Mouse (Mus musculus) retina, embryonic 14.5 days (tissue): ENCODE data around the gene Serpini1.
A peak's percentile ranks its signal among the peaks of the same experiment; 100 is the strongest.

Experiments
- DNase-seq: peaks from one replicate; pipeline ENCODE4 v3.0.0-alpha.2; 2015; ENCODE audit warnings: low spot score

Gene Serpini1

DNA sequence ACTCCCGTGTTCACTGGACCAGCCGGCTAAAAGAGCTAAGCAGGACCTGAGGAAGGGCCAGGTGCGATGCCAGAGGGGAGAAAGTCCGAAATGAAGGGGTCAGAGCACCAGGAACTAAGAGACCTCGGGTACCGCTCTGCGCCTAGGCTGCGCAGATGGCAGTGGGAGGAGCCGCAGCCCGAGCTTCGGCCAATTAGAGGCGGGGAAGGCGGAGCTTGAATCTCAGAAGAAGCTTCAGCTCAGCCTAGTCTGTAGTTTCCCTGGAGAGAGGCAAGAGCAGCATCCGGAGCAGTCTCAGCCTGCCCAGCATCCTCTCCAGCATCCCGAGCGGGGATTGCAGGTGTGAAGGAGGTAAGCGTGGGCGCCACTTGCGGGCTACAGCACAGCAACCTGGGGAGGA lies at the start of gene Serpini1:
Gene Serpini1 (plus strand): TSS at position 256 of the 400 bp plus-strand sequence.
- DNase-seq: peak; percentile 93

DNA sequence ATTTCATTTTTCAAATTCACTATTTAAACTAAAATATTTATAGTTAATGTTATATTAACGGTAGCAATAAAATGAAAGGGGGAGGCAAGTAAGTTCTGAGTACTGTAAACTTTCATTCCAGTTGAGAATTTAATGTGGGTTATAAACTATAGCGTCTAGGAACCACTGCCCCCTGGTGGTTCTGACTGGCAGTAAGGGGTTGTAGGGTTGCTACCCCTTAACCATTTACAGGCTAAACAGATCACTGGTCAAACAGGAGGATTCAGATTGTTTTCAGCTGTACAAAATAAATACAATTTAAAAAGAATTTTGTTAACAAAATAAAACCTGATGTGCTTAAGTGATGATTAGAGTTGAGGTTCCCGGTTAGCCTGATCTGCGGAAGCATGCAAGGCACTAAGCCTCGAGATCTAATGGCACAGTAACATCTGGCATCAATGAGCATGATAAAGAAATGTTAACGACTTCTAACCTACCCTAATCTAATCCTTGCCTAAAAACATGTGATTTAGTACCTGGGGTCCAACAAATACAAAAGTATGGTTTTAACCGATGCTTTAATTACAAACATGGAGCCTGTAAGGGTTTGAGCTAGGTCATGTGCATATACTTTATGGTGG lies 39.6 kb upstream of the Serpini1 start:
- DNase-seq: peak; percentile 69

DNA sequence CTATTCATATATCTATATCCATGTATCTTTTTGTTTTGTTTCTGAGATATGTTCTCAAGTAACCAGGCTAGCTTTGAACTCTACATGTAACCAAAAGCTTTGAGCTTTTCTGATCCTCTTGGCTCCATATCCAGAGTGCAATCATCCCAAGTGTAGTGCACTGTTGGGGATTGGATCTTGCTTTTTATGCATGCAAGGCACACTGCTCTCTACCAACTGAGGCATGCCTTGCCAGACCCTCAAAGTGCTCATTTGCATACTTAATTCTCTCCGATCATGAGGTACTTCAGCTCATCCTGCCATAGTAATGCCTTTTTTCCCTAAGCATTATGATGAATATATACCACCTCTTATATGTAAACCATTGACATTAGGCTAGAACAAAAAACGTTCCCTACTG lies 36.0 kb upstream of the Serpini1 start:
- no peak for DNase-seq

DNA sequence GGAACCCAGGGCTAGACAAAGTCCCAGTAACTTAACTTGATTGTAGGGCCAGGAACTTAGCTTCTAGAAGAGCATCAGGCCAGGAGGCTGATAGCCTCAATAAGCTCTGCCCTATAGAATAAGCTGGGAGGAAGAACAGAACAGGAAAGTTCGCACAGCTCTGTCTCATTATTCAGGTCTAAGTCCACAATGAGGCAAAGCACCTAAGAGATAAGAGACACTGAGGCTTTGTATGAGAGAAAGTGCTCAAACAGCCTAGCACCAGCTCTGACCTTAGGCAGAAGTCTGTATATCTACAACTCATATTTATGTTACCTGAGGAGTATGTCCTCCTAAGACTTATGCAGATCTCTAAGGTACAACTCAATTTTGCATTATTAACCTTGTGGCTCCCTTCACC lies 34.8 kb upstream of the Serpini1 start:
- no peak for DNase-seq

DNA sequence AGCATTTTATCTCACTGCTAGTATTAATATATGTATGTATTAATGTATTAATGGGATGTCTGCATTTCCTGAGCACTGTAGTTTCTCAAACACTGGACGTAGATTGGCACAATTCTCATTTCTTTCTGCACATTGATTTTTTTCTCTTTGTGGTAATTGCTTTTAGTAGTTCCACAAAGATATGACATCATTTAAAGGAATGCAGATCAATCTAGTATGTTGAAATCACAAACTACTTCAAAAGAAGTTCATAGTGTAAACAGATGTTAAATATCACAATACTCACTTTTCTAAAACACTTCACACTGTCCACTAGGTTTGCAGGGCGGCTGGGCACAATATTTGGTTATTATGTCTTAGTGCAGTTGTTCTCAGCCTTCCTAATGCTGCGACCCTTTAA lies 26.3 kb upstream of the Serpini1 start:
- no peak for DNase-seq

DNA sequence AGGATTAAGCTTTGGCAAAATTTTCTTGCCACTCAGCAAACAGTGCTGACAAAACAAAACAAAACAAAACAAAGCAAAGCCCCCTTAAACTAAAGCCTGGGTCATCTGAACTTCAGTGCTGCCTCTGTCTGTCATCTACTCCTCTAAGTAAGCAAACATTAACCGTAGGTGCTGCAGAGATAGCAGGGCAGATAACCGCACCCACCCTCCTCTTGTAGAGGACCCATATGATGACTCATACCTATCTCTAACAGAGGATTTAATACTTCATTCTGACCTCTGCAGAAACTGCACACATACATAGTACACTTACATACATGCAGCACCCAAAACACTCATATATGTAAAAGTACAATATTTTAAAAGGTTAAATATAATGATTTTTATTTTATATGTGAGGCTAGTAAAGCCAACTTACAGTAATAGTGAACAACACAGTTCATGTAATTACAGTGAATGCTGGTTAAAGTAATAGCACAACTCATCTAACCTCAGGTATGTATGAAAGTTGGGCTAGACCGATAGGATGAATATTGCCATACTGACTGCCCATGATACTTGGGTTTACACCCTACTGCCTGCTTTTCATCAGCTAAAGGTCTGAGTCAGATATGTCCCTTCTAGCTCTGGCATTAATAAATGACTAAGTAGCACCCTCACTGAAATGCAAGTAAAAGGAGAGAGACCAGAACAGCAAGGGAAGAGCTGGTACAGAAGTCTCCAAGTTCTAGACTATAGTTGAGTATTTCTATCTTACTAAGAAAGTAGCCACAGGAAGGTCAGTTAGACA lies 23.1 kb upstream of the Serpini1 start:
- no peak for DNase-seq

DNA sequence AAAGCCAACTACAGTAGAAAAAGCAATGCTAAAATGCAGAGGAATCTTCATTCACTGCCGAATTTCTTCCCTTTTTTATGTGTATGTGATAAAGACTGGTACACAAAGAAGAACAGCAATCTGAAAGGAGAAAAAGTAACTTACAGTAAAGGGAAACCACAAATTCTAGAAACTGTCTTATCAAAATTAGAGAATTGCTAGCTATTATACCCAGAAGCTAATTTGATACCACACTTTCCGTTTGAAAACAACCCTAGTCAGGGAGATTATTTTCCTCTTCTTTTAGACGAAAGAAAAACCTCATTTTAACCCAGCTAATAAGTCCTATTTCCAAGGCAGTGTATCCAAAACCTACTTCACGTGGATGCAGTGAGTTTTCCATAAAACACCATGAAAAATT lies 16.1 kb upstream of the Serpini1 start:
- no peak for DNase-seq

DNA sequence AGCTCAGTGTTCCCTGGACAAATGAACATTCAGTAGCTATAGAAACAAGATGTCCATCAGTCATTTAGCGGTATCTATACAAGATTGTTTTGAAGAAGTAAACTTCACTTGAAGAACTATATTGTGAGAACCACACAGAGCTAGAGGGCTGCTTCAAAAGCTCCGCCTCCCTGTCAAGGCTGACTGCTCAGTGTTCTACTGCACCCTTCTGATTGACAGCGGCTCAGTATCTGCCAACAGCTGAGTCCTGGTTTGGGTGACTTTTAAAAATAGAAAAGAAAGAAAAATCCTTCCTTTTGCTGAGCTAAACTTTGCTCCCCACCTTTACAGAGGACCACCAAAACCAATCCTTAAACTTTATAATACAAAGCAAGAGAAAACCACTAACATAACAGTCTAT lies 14.5 kb upstream of the Serpini1 start:
- DNase-seq: no peak

DNA sequence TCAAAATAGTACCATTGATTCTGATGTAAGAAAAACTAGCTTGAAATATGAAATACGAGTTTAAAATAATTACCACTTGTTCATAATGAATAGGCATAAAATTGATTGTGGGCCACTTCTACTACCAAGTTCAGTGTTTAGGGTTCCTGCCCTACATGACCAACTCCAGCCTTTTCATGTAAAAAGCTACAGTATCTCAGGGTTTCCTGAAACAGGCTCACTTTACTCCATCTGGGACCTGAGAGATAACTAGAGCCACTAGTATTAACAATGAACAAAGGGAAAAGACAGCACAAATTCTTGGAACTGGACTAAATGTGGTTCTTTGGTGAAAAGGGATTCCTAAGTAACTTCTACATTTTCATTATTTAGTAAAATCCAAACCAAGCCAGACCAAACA lies 13.1 kb upstream of the Serpini1 start:
- no peak for DNase-seq

DNA sequence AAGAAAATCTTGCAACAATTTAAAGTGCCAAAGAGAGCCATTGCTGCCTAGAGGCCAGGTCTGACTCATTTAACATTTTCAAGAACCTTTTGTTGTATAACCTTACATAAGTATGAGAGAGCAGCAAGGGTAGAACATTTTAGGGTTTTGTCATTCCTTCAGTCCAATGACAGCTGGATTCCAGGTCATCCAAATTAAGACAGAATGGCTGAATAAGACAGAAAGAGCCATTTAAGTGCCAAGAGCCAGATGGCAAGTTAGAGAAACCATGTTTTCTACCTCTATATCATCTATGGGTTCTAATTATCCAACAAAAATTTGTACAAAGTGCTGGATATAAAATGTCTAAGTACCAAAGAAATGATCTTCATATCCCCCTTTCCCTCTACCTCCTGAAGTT lies 6.1 kb upstream of the Serpini1 start:
- no peak for DNase-seq

DNA sequence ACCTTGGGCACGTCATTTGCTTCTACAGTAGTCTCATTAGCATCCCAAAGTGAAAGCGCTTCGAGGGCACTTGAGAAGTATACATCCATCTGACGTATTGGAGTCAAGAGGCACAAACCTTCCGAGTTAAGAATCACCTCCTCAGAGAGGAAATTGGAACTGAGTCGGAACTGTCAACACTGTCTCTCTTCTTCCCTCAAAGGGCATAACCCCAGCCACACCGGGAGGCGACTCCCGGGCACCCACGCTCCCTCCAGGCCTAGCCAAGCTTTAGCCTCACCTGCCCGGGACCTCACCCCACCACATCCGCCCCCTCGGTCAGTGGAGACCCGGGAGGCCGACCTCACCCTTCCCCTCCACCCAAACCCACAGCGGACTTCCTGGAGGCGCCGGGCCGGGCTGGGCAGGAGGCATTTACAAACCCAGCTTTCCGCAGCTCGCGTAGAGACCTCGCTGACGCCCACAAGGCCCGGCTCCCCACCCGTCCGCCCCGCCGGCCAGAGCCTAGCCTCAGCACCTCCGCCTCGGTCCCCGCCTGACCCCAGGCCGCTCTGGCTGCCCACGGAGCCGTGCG lies 1.1 kb upstream of the Serpini1 start:
- peak; percentile 43 for DNase-seq

DNA sequence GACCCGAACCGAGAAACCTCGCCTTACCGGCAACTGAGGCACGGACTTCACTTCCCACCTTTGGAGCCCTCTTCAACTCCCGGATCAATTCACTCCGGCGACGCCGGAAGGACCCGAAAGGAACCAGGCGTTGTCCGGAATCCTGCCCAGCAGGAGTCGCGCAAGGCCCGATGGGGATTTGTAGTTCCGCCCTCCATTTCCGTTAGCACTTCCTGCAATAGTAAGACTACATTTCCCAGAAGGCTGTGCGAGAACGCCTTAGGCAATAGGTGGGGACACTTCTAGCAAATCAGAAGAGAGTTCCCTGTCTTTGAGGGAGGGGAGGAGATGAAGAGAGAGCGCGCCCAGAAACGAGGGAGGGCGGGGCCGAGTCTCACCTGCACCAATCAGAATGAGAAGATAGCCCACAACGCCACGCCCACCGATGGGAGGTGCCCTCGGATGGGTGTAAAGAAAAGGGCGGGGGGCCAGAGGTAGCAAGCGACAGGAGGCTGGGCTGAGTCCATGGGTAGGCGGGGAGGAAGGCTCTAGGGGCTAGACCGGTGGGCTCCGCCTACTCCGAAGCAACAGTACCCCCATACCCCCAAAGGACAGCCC lies 554 bp upstream of the Serpini1 start, which contains the start of gene Pdcd10:
Gene Pdcd10 (minus strand): TSS at position 162 of the 597 bp plus-strand sequence.
- peak; percentile 100 for DNase-seq

DNA sequence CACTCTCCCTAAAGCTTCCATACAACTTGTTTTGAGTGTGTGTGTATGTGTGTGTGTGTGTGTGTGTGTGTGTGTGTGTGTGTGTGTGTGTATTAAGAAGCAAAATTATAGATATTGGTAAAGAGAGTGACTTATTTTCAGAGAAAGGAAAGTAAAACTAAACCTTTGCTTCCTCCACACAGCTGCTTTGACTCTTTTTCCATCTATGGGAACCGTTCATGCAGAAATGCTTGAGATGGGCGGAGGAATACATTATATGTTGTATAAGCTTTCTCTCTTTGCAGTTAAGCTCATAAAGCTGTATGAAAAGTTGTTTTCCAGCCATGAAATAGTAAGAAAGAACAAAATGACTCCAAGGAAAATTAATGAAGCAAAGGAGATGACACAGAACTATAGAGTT lies 16.7 kb downstream of the Serpini1 start:
- DNase-seq: no peak

DNA sequence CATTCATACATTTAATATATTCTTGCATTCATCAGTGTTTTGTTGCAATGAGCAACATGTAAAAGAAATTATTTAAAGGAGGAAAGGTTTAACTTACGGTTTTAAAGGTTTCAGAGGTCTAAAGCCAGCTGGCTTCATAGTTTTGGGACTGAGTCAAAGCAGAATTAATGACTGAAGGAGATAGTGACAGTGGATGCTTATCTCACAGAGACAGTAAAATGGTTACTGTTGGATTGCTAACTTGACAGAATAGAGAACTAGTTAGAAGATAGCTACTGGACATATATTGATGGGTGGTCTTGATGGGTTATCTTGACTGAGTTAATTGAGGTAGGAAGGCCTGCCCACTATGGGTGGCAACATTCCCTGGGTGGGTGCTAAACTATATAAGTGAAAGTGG lies 18.2 kb downstream of the Serpini1 start:
- DNase-seq: no peak

DNA sequence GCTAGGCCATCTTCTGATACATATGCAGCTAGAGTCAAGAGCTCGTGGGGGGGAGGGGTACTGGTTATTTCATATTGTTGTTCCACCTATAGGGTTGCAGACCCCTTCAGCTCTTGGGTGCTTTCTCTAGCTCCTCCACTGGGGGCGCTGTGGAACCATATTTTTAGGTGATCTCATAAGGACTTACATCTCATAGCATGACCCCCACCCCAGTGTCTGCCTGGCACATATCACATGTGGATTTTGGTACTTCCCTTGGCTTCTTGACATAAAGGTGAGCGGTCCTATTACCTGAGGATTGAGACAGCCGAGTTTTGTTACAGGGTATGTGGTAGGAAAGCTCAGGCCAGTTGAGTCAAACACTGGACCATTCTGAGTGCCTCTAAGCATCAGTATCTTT lies 22.0 kb downstream of the Serpini1 start:
- DNase-seq: peak; percentile 32

DNA sequence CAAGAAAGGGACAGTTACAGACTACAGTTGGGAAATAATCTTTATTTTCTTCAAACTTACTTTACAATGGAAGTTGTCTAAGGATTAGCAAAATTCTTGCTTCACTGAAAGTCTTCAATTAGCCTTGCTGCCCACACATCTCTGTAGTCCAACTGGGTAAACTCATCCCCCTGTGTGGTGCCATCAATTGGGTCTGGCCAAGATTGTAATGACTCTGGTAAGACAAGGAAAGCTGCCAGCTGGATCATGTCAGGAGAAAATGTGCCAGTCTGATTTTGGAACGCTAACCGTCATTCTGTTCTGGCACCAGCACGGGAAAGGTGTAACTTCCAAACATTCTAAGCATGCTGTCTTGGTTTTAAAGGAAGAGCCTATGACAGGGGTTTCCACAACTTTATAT lies 25.9 kb downstream of the Serpini1 start:
- no peak for DNase-seq

DNA sequence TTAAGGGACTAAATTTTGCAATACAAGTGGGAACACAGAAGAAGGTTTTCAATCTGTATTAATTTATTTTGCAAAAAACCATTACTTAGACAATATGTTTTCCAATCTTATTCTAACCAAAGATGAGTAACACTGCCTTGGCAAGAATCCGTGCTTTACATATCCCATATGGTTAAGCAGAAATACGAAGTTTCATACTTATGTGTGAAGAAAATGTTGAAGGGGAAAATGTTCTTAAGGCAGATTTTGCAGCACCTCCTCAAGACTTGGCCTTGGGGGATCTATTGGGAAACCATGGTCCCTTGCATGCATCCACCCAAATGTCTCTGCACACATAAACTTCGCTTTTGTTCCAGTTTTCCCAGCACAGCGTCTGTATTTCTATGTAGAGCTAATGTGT lies 27.6 kb downstream of the Serpini1 start:
- no peak for DNase-seq

DNA sequence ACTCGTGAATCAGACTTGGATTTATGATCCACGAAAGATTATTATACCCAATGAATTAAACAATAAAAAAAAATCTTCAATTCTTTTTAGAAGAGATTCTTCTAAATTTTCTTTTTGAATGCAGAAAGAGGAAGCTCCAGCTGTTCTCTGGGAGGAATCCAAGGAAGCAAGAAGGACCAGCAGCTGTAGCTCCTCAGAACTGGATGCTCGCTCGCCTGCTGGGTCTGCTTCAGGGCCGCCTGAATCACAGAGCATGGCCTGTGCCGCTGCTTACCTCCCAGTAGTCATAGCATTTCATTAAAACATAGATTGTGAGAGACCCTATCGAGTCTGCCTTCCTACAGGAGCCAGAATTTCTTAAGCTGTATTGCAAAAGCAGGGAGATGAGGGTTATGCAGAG lies 53.7 kb downstream of the Serpini1 start:
- no peak for DNase-seq

DNA sequence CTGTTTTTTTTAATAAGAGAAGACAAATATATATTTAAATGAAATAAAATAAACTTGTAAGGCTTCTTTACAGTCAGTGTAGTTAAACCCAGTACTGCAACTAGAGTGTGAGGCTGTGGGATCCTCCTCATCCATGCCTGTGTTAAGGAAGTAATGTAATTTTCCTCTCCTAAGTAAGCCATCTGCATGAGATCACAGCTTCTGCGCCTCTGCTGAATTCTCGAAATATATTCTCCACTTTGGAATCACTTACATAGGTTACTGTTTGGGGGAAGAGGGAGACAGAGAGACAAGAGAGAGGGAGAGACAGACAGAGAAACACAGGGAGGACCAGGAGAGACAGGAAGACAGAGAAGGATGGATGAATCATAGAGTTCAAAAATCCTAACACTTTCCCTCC lies 67.3 kb downstream of the Serpini1 start:
- DNase-seq: no peak

DNA sequence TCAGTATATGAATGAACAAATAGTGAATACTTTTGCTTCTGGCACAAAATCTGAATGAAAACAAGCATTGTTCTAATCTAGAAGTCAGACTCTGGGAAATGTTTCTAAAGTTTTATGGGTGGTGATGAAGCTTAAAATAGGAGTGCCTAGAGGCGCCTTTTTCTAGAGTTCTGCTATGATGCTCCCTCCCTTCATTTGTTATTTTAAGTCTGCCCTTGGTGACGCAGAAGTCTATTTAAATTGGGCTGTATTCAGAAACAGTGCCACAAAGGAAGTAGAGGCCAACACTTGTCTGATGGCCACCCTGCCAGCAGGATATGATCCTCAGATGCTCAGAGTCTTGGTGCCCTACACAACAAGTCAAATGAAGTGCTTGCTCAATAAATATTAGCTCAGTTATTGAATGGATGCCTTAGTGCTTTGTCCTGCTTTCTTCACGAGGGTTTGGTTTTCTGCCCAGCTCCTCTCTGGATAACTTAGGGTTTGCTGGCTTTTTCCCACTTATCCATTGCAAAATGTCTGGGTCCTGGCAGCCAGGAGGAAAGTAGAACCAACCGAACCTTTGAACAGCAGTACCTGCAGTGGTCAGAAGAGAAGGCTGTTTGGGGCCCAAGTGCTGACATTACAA lies 73.8 kb downstream of the Serpini1 start:
- no peak for DNase-seq

DNA sequence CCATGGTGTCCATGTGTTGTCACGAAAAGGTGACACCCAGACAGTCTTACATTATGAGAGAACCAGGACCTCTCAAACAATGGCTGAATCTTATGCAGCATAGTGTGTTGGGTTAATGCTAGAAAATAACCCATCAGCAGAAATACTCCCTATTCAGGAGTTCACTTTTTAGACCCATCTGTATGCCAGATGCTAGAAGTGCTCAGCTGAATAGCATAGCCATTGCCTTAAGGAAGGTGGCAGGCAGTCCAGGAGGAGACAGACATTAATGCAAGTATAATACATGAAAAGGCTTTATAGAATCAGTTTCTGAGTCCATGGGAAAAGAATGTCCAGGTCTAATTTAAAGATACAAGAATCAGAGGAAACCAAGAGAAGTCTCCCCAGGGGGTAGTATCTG lies 75.9 kb downstream of the Serpini1 start:
- DNase-seq: no peak

DNA sequence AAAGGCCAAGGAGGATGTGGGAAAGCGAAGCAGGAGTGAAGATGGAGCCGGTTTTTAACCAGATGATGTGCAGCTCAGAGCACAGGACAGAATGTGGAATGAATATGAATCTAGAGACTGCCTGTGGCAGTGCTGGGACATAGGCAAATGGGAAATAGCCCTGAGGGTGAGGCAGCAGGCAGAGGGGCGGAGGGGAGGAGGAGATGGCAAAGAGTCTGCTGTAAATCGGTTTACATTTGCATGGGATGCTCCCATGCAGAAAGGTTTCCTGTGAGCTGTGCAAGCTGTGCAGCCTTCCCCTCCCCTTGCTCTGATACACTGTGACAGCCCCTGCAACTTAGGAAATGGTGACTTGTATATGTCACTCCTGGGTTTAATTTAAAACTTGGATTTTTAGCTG lies 76.3 kb downstream of the Serpini1 start:
- peak; percentile 40 for DNase-seq

DNA sequence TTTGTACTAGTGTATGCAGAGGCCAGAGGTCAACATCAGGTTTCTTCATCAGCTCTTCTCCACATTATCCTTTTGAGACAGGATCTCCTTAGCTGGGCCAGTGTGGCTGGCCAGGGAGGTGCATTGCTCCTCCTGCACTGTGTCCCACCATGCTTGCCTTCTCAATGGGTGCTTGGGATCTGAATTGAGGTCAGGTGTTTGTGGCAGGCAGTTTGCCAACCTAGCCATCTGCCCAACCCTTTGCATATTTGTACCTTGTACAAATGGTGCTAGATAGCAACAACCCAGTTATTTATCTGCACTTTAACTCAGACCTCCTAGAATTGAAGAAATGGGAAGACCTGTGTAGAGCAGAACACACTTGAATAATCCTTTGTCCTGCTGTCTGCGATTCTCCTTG lies 78.3 kb downstream of the Serpini1 start:
- no peak for DNase-seq
